Mouse (Mus musculus): Measurements from ENCODE around the gene Gne. TPM values are rescaled to one million over a fixed set of nuclear protein-coding genes. Genes with fewer than 3 reads are reported as not detected.
"Not testable (repeated sequence)": the region's sequence is repeated elsewhere in the genome, so short reads cannot be mapped to it uniquely, and the experiment has no call there.

Gene Gne
- polyA plus RNA-seq, 1 experiment from 2014 or later, result 20.7 TPM

GRCm38 (mm10) chr4:44049812-44050211 lies 34.2 kb downstream of the Gne start:
- no peak overlapping the region for H3K27ac ChIP-seq
- H3K4me2 ChIP-seq, result no peak overlapping the region
- H3K9ac ChIP-seq (replicated peaks), result no peak overlapping the region
- 79% methylated on average over 5 of the region's 5 CpGs for WGBS
- no peaks in the 10 kb centered on the region for H3K4me1 ChIP-seq (replicated peaks)
- H3K27me3 ChIP-seq, result no peaks in the 10 kb centered on the region
- H3K4me3 ChIP-seq (replicated peaks), result no peak overlapping the region
- H3K9me3 ChIP-seq, result no peaks in the 10 kb centered on the region
- ATAC-seq (ENCODE audit: insufficient number of reproducible peaks, insufficient read depth, low FRiP score, low TSS enrichment, low read depth), result no peak
- H3K36me3 ChIP-seq, result peaks cover 21% of the 10 kb centered on the region

- H3K9me3 ChIP-seq, result no peaks in the 10 kb centered on the region
- H3K9ac ChIP-seq (replicated peaks), result no peak overlapping the region
- peaks cover 31% of the 10 kb centered on the region for H3K36me3 ChIP-seq
- no peak overlapping the region for H3K27ac ChIP-seq
- no peak overlapping the region for H3K4me2 ChIP-seq
- 81% methylated on average over 5 of the region's 5 CpGs for WGBS
- no peak for ATAC-seq (ENCODE audit: insufficient number of reproducible peaks, insufficient read depth, low FRiP score, low TSS enrichment, low read depth)
- no peaks in the 10 kb centered on the region for H3K27me3 ChIP-seq
- H3K4me3 ChIP-seq (replicated peaks), result no peak overlapping the region
- no peaks in the 10 kb centered on the region for H3K4me1 ChIP-seq (replicated peaks)
Observed at GRCm38 (mm10) chr4:44046066-44046465, 37.9 kb downstream of the Gne start.

GRCm38 (mm10) chr4:44044685-44045356 lies 39.2 kb downstream of the Gne start:
- no peaks in the 10 kb centered on the region for H3K9me3 ChIP-seq
- H3K4me2 ChIP-seq, result no peak overlapping the region
- no peak overlapping the region for H3K27ac ChIP-seq
- no peaks in the 10 kb centered on the region for H3K4me1 ChIP-seq (replicated peaks)
- ATAC-seq (ENCODE audit: insufficient number of reproducible peaks, insufficient read depth, low FRiP score, low TSS enrichment, low read depth), result no peak
- H3K27me3 ChIP-seq, result no peaks in the 10 kb centered on the region
- 92% methylated on average over 5 of the region's 5 CpGs for WGBS
- H3K9ac ChIP-seq (replicated peaks), result no peak overlapping the region
- no peak overlapping the region for H3K4me3 ChIP-seq (replicated peaks)
- peaks cover 37% of the 10 kb centered on the region for H3K36me3 ChIP-seq

GRCm38 (mm10) chr4:44043182-44043581 lies 40.8 kb downstream of the Gne start:
- H3K9me3 ChIP-seq; H3K4me1 ChIP-seq (replicated peaks); H3K4me3 ChIP-seq (replicated peaks); H3K27me3 ChIP-seq; H3K27ac ChIP-seq; H3K9ac ChIP-seq (replicated peaks); ATAC-seq (ENCODE audit: insufficient number of reproducible peaks, insufficient read depth, low FRiP score, low TSS enrichment, low read depth); H3K4me2 ChIP-seq: not testable (repeated sequence)
- 91% methylated on average over 4 of the region's 4 CpGs for WGBS
- peaks cover 49% of the 10 kb centered on the region for H3K36me3 ChIP-seq

GRCm38 (mm10) chr4:44042429-44042828 lies 41.5 kb downstream of the Gne start:
- Histone ChIP-seq H3K9me3 (no peaks in the 10 kb centered on the region), H3K4me2 (no peak overlapping the region), H3K27me3 (no peaks in the 10 kb centered on the region), H3K4me3 (replicated peaks) (no peak overlapping the region), H3K4me1 (replicated peaks) (no peaks in the 10 kb centered on the region), H3K27ac (no peak overlapping the region), H3K36me3 (peaks cover 57% of the 10 kb centered on the region), H3K9ac (replicated peaks) (no peak overlapping the region)
- WGBS, result 72% methylated on average over 5 of the region's 5 CpGs
- ATAC-seq (ENCODE audit: insufficient number of reproducible peaks, insufficient read depth, low FRiP score, low TSS enrichment, low read depth), result no peak

- no peak overlapping the region for H3K4me3 ChIP-seq (replicated peaks)
- peaks cover 71% of the 10 kb centered on the region for H3K36me3 ChIP-seq
- no peak for ATAC-seq (ENCODE audit: insufficient number of reproducible peaks, insufficient read depth, low FRiP score, low TSS enrichment, low read depth)
- H3K27ac ChIP-seq, result no peak overlapping the region
- H3K9me3 ChIP-seq, result no peaks in the 10 kb centered on the region
- H3K27me3 ChIP-seq, result no peaks in the 10 kb centered on the region
- no peak overlapping the region for H3K9ac ChIP-seq (replicated peaks)
- H3K4me1 ChIP-seq (replicated peaks), result no peaks in the 10 kb centered on the region
- H3K4me2 ChIP-seq, result no peak overlapping the region
- WGBS, result 91% methylated on average over 4 of the region's 4 CpGs
Observed at GRCm38 (mm10) chr4:44040802-44041201, 43.2 kb downstream of the Gne start.

- no peaks in the 10 kb centered on the region for H3K4me1 ChIP-seq (replicated peaks)
- H3K4me3 ChIP-seq (replicated peaks), result no peak overlapping the region
- no peak overlapping the region for H3K9ac ChIP-seq (replicated peaks)
- no peak overlapping the region for H3K4me2 ChIP-seq
- H3K36me3 ChIP-seq, result peaks cover 90% of the 10 kb centered on the region
- H3K27ac ChIP-seq, result no peak overlapping the region
- no peak for ATAC-seq (ENCODE audit: insufficient number of reproducible peaks, insufficient read depth, low FRiP score, low TSS enrichment, low read depth)
- 57% methylated on average over 5 of the region's 5 CpGs for WGBS
- H3K9me3 ChIP-seq, result no peaks in the 10 kb centered on the region
- H3K27me3 ChIP-seq, result no peaks in the 10 kb centered on the region
Observed at GRCm38 (mm10) chr4:44036455-44036854, 47.5 kb downstream of the Gne start.

GRCm38 (mm10) chr4:44031521-44031920 lies 52.5 kb downstream of the Gne start:
- Histone ChIP-seq H3K9me3 (no peaks in the 10 kb centered on the region), H3K27ac (no peak overlapping the region), H3K9ac (replicated peaks) (no peak overlapping the region), H3K4me1 (replicated peaks) (no peaks in the 10 kb centered on the region), H3K4me3 (replicated peaks) (no peak overlapping the region), H3K27me3 (no peaks in the 10 kb centered on the region), H3K4me2 (no peak overlapping the region), H3K36me3 (peaks cover 92% of the 10 kb centered on the region)
- no peak for ATAC-seq (ENCODE audit: insufficient number of reproducible peaks, insufficient read depth, low FRiP score, low TSS enrichment, low read depth)
- 86% methylated on average over 5 of the region's 5 CpGs for WGBS

- WGBS, result 91% methylated on average over 15 of the region's 15 CpGs
- Histone ChIP-seq H3K9me3 (no peaks in the 10 kb centered on the region), H3K4me1 (replicated peaks) (no peaks in the 10 kb centered on the region), H3K4me3 (replicated peaks) (no peak overlapping the region), H3K36me3 (peaks cover 97% of the 10 kb centered on the region), H3K4me2 (no peak overlapping the region), H3K27me3 (no peaks in the 10 kb centered on the region), H3K9ac (replicated peaks) (no peak overlapping the region), H3K27ac (no peak overlapping the region)
- no peak for ATAC-seq (ENCODE audit: insufficient number of reproducible peaks, insufficient read depth, low FRiP score, low TSS enrichment, low read depth)
Observed at GRCm38 (mm10) chr4:44029661-44030066, 54.3 kb downstream of the Gne start.

- H3K27ac ChIP-seq, result no peak overlapping the region
- peak; percentile 37; the same call in 1 of the 2 replicates for ATAC-seq (ENCODE audit: insufficient number of reproducible peaks, insufficient read depth, low FRiP score, low TSS enrichment, low read depth)
Observed at GRCm38 (mm10) chr4:44028303-44029135, 55.5 kb downstream of the Gne start.

GRCm38 (mm10) chr4:44025570-44025969 lies 58.4 kb downstream of the Gne start:
- Histone ChIP-seq H3K4me3 (replicated peaks) (no peak overlapping the region), H3K27me3 (no peaks in the 10 kb centered on the region), H3K9ac (replicated peaks) (no peak overlapping the region), H3K4me2 (no peak overlapping the region), H3K27ac (no peak overlapping the region), H3K4me1 (replicated peaks) (no peaks in the 10 kb centered on the region), H3K36me3 (peaks cover 99% of the 10 kb centered on the region), H3K9me3 (no peaks in the 10 kb centered on the region)
- no peak for ATAC-seq (ENCODE audit: insufficient number of reproducible peaks, insufficient read depth, low FRiP score, low TSS enrichment, low read depth)
- 69% methylated on average over 6 of the region's 6 CpGs for WGBS

More at GRCm38 (mm10) chr4:44028303-44029135, 55.5 kb downstream of the Gne start:
- H3K9me3 ChIP-seq, result no peaks in the 10 kb centered on the region
- H3K4me1 ChIP-seq (replicated peaks), result no peaks in the 10 kb centered on the region
- WGBS, result 44% methylated on average over 16 of the region's 16 CpGs
- no peaks in the 10 kb centered on the region for H3K27me3 ChIP-seq
- no peak overlapping the region for H3K4me3 ChIP-seq (replicated peaks)
- H3K9ac ChIP-seq (replicated peaks), result no peak overlapping the region
- H3K4me2 ChIP-seq, result no peak overlapping the region
- peaks cover 99% of the 10 kb centered on the region for H3K36me3 ChIP-seq
